Mouse (Mus musculus) spleen, postnatal 10 days (tissue): ENCODE data around the gene Hs6st3.
"Not testable (repeated sequence)": the region's sequence is repeated elsewhere in the genome, so short reads cannot be mapped to it uniquely, and the experiment has no call there.

Source experiments
- DNase-seq, 2 experiments: peaks; one replicate each; pipeline ENCODE4 v3.0.0; 2021 to 2022; ENCODE audit warnings: low spot score in 2 of 2

Hs6st3 gene

GRCm38 (mm10) chr14:119451594-119451993, 313.5 kb downstream of the Hs6st3 start:
- DNase-seq = no peak

- DNase-seq = no peak
Observed at GRCm38 (mm10) chr14:119452382-119452781, 314.2 kb downstream of the Hs6st3 start.

GRCm38 (mm10) chr14:119452797-119453196, 314.7 kb downstream of the Hs6st3 start:
- DNase-seq = no peak

GRCm38 (mm10) chr14:119464308-119464707, 326.2 kb downstream of the Hs6st3 start:
- no peak for DNase-seq

GRCm38 (mm10) chr14:119464883-119465282, 326.7 kb downstream of the Hs6st3 start:
- DNase-seq = no peak

GRCm38 (mm10) chr14:119466899-119467588, 328.9 kb downstream of the Hs6st3 start:
- DNase-seq = no peak

- DNase-seq = no peak
Observed at GRCm38 (mm10) chr14:119476582-119476981, 338.4 kb downstream of the Hs6st3 start.

- DNase-seq = no peak
Observed at GRCm38 (mm10) chr14:119477836-119478235, 339.7 kb downstream of the Hs6st3 start.

GRCm38 (mm10) chr14:119488978-119489703, 351.0 kb downstream of the Hs6st3 start:
- DNase-seq = no peak

- no peak for DNase-seq
Observed at GRCm38 (mm10) chr14:119520632-119521031, 382.5 kb downstream of the Hs6st3 start.

GRCm38 (mm10) chr14:119521056-119521455, 382.9 kb downstream of the Hs6st3 start:
- DNase-seq = no peak

GRCm38 (mm10) chr14:119532889-119533546, 394.9 kb downstream of the Hs6st3 start:
- DNase-seq = no peak

- no peak for DNase-seq
Observed at GRCm38 (mm10) chr14:119540505-119540904, 402.4 kb downstream of the Hs6st3 start.

- DNase-seq = no peak
Observed at GRCm38 (mm10) chr14:119544596-119544995, 406.5 kb downstream of the Hs6st3 start.

- no peak for DNase-seq
Observed at GRCm38 (mm10) chr14:119558356-119558755, 420.2 kb downstream of the Hs6st3 start.

- DNase-seq = no peak
Observed at GRCm38 (mm10) chr14:119582039-119582508, 443.9 kb downstream of the Hs6st3 start.

GRCm38 (mm10) chr14:119585069-119585468, 446.9 kb downstream of the Hs6st3 start:
- DNase-seq = no peak

GRCm38 (mm10) chr14:119587365-119587764, 449.2 kb downstream of the Hs6st3 start:
- not testable (repeated sequence) for DNase-seq

- DNase-seq = no peak
Observed at GRCm38 (mm10) chr14:119604327-119604726, 466.2 kb downstream of the Hs6st3 start.

- no peak for DNase-seq
Observed at GRCm38 (mm10) chr14:119612793-119613192, 474.7 kb downstream of the Hs6st3 start.

GRCm38 (mm10) chr14:119629127-119629526, 491.0 kb downstream of the Hs6st3 start:
- no peak for DNase-seq

GRCm38 (mm10) chr14:119633090-119633489, 494.9 kb downstream of the Hs6st3 start:
- no peak for DNase-seq

- no peak for DNase-seq
Observed at GRCm38 (mm10) chr14:119633626-119634025, 495.5 kb downstream of the Hs6st3 start.
